Comparison of ENCODE assay signal across 8 mouse cellular contexts in the genomic region with DNA sequence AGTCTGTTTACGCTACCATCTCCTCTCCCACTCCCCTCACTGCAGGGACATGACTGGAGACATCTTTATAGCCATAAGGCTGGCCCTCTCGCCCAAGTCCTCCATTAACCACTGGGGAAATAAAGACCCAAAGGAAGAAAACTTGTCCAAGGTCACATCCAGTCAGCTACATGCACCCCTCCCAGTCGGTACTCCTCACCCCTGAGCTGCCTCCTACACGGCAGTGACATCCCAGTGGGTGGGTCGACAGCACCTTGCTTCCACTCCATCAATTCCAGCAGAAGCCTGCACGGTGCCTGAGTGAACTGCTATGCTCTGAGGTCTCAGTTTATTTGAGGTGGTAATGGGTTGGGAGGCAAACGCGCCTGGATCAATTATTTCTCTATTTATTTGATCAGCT. TPM values are rescaled to one million over a fixed set of nuclear protein-coding genes. Genes with fewer than 3 reads are reported as not detected.
DNase-seq lines count a peak whose midpoint lies in the region; ATAC-seq and TF ChIP-seq lines count a peak whose summit lies in the region.

No protein-coding gene starts in this region.

- H3K27me3 ChIP-seq in kidney, postnatal 0 days (ENCODE audit: insufficient read depth, low read length): no peaks in the 10 kb centered on the region
- H3K27me3 ChIP-seq in heart, embryonic 15.5 days: no peaks in the 10 kb centered on the region
- H3K27me3 ChIP-seq in liver, embryonic 16.5 days (ENCODE audit: control insufficient read depth, insufficient read depth, low read depth, low read length): no peaks in the 10 kb centered on the region

- no peaks in the 10 kb centered on the region for H3K9me3 ChIP-seq in kidney, postnatal 0 days (replicated peaks; ENCODE audit: low read length)
- H3K9me3 ChIP-seq in heart, embryonic 15.5 days (replicated peaks): no peaks in the 10 kb centered on the region
- no peaks in the 10 kb centered on the region for H3K9me3 ChIP-seq in liver, embryonic 16.5 days (replicated peaks; ENCODE audit: control insufficient read depth, low read length)

- no peak for DNase-seq in kidney, postnatal 0 days (ENCODE audit: low spot score)
- no peak for DNase-seq in kidney, adult 9 months
- peak; percentile 30 for DNase-seq in brain, adult 2 months (ENCODE audit: low read depth, low spot score)
- no peak for DNase-seq in yolk sac, embryonic 10.5 days (ENCODE audit: low spot score)
- no peak for DNase-seq in urinary bladder, postnatal 14 days (ENCODE audit: low spot score)
- DNase-seq in layer of hippocampus, adult 11-12 months (ENCODE audit: low spot score): no peak

- peak overlapping the region; percentile 83; the same call in 1 of the 2 replicates for H3K27ac ChIP-seq in kidney, postnatal 0 days
- no peak overlapping the region for H3K27ac ChIP-seq in heart, embryonic 15.5 days
- H3K27ac ChIP-seq in liver, embryonic 16.5 days (ENCODE audit: low read length): 0 out of 2 replicates have a peak overlapping the region, but pooled peaks have one; percentile 71

- WGBS in kidney, postnatal 0 days: 7% methylated on average over 8 of the region's 8 CpGs
- WGBS in heart, embryonic 15.5 days: 10% methylated on average over 8 of the region's 8 CpGs
- WGBS in liver, embryonic 16.5 days (ENCODE audit: insufficient replicate concordance): 13% methylated on average over 8 of the region's 8 CpGs

- H3K36me3 ChIP-seq in kidney, postnatal 0 days (ENCODE audit: insufficient read depth, low read length): peaks cover 4% of the 10 kb centered on the region
- 0 out of 2 replicates have a peak, but pooled peaks cover 4% of the 10 kb centered on the region for H3K36me3 ChIP-seq in heart, embryonic 15.5 days
- 0 out of 2 replicates have a peak, but pooled peaks cover 2% of the 10 kb centered on the region for H3K36me3 ChIP-seq in liver, embryonic 16.5 days (ENCODE audit: control insufficient read depth, insufficient read depth)

- peak overlapping the region; percentile 100 for H3K4me3 ChIP-seq in kidney, postnatal 0 days (replicated peaks; ENCODE audit: low read depth, low read length)
- peak overlapping the region; percentile 97 for H3K4me3 ChIP-seq in heart, embryonic 15.5 days
- peak overlapping the region; percentile 98 for H3K4me3 ChIP-seq in liver, embryonic 16.5 days (ENCODE audit: low read depth, low read length)

- H3K9ac ChIP-seq in kidney, postnatal 0 days (ENCODE audit: low read depth, low read length): peak overlapping the region; percentile 98
- H3K9ac ChIP-seq in heart, embryonic 15.5 days: peak overlapping the region; percentile 96
- H3K9ac ChIP-seq in liver, embryonic 16.5 days (ENCODE audit: low read depth, low read length): peak overlapping the region; percentile 97

- peak overlapping the region; percentile 91 for H3K4me2 ChIP-seq in kidney, postnatal 0 days (ENCODE audit: low read length)
- H3K4me2 ChIP-seq in heart, embryonic 15.5 days: peak overlapping the region; percentile 88
- H3K4me2 ChIP-seq in liver, embryonic 16.5 days (ENCODE audit: low read depth, low read length): peak overlapping the region; percentile 87

- TF ChIP-seq CTCF in kidney, postnatal 0 days (IDR thresholded peaks at IDR 0.05; ENCODE audit: low read depth): no peak

- ATAC-seq in kidney, postnatal 0 days (replicated peaks; ENCODE audit: low FRiP score, low read depth): no peak
- no peak for ATAC-seq in heart, embryonic 15.5 days (replicated peaks; ENCODE audit: insufficient number of reproducible peaks, insufficient read depth, low FRiP score, low read depth)
- ATAC-seq in liver, embryonic 16.5 days (ENCODE audit: low read depth): no peak

- peaks cover 8% of the 10 kb centered on the region for H3K4me1 ChIP-seq in kidney, postnatal 0 days (replicated peaks; ENCODE audit: insufficient read depth, low read length)
- H3K4me1 ChIP-seq in heart, embryonic 15.5 days (replicated peaks): peaks cover 27% of the 10 kb centered on the region
- peaks cover 25% of the 10 kb centered on the region for H3K4me1 ChIP-seq in liver, embryonic 16.5 days (ENCODE audit: control insufficient read depth, low read depth, low read length)

RNA-seq across cellular contexts. Expression of a gene that starts 0.9 kb away (rescaled TPM):
- 96.9 and 97.8 TPM in 2 replicates for polyA plus RNA-seq in kidney, postnatal 0 days (2015; fragmentation: Nextera tagmentation; extraction: Ambion mirVana)
- polyA plus RNA-seq in heart, embryonic 15.5 days (2015; fragmentation: Nextera tagmentation; extraction: Ambion mirVana): 67.3 and 83.2 TPM in 2 replicates
- 36.2 and 42.7 TPM in 2 replicates for polyA plus RNA-seq in liver, embryonic 16.5 days (2015; fragmentation: Nextera tagmentation; extraction: Ambion mirVana)

RNA-seq across cellular contexts. Expression of a gene that starts 13.8 kb away (rescaled TPM):
- 1.8 and 2.4 TPM in 2 replicates for polyA plus RNA-seq in kidney, postnatal 0 days (2015; fragmentation: Nextera tagmentation; extraction: Ambion mirVana)
- polyA plus RNA-seq in heart, embryonic 15.5 days (2015; fragmentation: Nextera tagmentation; extraction: Ambion mirVana): 2.0 and 7.9 TPM in 2 replicates
- polyA plus RNA-seq in liver, embryonic 16.5 days (2015; fragmentation: Nextera tagmentation; extraction: Ambion mirVana): 1,344 and 1,420 TPM in 2 replicates

RNA-seq across cellular contexts. Expression of a gene that starts 17.3 kb away (rescaled TPM):
- 0.79 TPM in 1 of 2 replicates, not detected in the other for polyA plus RNA-seq in kidney, postnatal 0 days (2015; fragmentation: Nextera tagmentation; extraction: Ambion mirVana)
- 0.25 TPM in 1 of 2 replicates, not detected in the other for polyA plus RNA-seq in heart, embryonic 15.5 days (2015; fragmentation: Nextera tagmentation; extraction: Ambion mirVana)
- polyA plus RNA-seq in liver, embryonic 16.5 days (2015; fragmentation: Nextera tagmentation; extraction: Ambion mirVana): 20.6 and 35.3 TPM in 2 replicates

RNA-seq across cellular contexts. Expression of a gene that starts 17.3 kb away (rescaled TPM):
- polyA plus RNA-seq in kidney, postnatal 0 days (2015; fragmentation: Nextera tagmentation; extraction: Ambion mirVana): 0.26 and 0.60 TPM in 2 replicates
- polyA plus RNA-seq in heart, embryonic 15.5 days (2015; fragmentation: Nextera tagmentation; extraction: Ambion mirVana): 0.34 and 2.5 TPM in 2 replicates
- polyA plus RNA-seq in liver, embryonic 16.5 days (2015; fragmentation: Nextera tagmentation; extraction: Ambion mirVana): 405 and 488 TPM in 2 replicates

RNA-seq across cellular contexts. Expression of a gene that starts 28.5 kb away (rescaled TPM):
- 37.1 and 48.4 TPM in 2 replicates for polyA plus RNA-seq in kidney, postnatal 0 days (2015; fragmentation: Nextera tagmentation; extraction: Ambion mirVana)
- polyA plus RNA-seq in heart, embryonic 15.5 days (2015; fragmentation: Nextera tagmentation; extraction: Ambion mirVana): 12.3 and 17.0 TPM in 2 replicates
- 919 and 984 TPM in 2 replicates for polyA plus RNA-seq in liver, embryonic 16.5 days (2015; fragmentation: Nextera tagmentation; extraction: Ambion mirVana)

Comparison
In these comparisons a context has a peak if more than half of its experiments do, and no peak if none do; other contexts are left out.
1. RNA of a gene that starts 13.8 kb away (polyA plus RNA-seq): 1,344 to 1,420 TPM in liver, embryonic 16.5 days; 1.8 to 2.4 TPM in kidney, postnatal 0 days and 2.0 to 7.9 TPM in heart, embryonic 15.5 days; every median in the first group is over 100 times any median in the second.
2. RNA of a gene that starts 17.3 kb away (polyA plus RNA-seq): 20.6 to 35.3 TPM in liver, embryonic 16.5 days; 0.79 TPM in kidney, postnatal 0 days and 0.25 TPM in heart, embryonic 15.5 days; every median in the first group is over 10 times any median in the second.
3. Peak in every context shown above with its lines, with median percentiles within 50 percentile points of each other: H3K4me2 ChIP-seq, H3K4me3 ChIP-seq and H3K9ac ChIP-seq.